Mouse (Mus musculus): Measurements from ENCODE around the gene Slc28a3. TPM values are rescaled to one million over a fixed set of nuclear protein-coding genes. Genes with fewer than 3 reads are reported as not detected.

The Slc28a3 gene
- polyA plus RNA-seq, 1 experiment = not detected

DNA sequence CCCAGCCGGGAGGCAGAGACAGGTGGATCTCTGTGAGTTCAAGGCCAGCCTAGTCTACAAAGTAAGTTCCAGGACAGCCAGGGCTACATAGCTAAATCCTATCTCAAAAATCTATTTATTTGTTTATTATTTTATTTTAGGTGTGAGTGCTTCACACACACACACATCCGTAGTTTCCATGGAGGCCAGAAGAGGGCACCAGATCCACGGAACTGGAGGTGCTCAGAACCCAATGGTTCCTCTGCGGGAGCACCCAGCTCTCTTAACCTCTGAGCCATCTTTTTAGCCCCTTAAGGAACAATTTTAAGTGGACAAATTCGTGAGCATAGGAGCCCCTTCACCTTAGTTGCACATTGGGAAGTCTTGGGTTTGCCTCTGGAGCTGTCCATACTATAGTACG, 20.0 kb downstream of the Slc28a3 start:
- TF ChIP-seq GATA1 (IDR thresholded peaks at IDR 0.05; ENCODE audit: low read length) = no peak

DNA sequence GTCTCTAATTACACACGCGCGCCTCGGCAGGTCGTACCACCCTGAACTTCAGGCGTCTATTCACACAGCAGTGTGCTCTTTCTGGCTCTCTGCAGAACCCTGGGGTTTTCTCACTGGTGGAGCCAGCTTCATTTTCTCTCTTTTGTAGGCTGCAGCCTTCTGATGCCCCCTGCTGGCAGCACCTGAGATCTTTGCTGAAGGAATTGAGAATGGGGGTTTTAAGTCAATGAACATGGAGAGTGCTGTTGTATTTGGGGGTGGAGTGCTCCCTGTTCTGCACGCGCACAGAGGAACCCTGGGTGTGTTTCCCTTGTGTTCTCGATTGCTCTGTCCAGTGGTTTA, 21.2 kb downstream of the Slc28a3 start:
- no peak for TF ChIP-seq GATA1 (IDR thresholded peaks at IDR 0.05; ENCODE audit: low read length)

DNA sequence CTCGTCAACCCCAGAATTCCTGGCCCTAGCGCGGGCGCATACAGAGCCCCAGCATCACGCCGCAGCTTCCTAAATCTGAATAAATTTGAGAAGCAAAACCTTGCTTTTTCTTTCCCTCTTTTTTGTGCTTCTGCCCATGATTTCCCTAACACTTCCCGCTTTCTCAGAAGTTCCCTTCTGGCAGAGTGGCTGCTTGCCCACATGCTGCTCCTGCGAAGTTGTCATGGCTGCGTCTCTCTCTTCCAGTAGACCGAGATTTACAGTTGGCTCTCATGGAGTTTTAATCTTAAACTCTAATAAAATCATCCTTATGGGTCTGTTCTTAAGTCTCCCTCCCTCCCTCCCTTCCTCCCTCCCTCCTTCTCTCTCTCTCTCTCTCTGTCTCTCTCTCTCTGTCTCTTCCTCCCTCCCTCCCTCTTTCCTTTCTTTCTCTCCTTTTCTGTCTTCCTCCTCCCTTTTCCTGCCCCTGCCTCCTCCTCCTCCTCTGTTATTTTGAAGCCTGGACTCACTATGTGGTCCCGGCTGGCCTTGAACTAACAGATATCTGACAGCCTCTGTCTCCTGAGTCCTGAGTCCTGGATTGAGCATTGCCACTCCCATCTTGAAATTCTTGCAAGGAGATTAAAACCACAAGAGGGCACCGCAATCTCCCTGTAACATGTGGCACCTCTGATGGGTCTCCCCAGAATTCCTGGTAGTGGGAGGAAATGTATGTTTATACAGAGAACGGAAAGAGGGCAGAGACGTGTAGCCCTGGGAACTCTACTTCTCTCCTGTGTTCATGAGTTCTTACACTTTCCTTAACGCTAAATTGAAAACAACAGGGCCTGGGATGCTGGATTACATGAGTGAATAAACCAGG, 21.8 kb downstream of the Slc28a3 start:
- TF ChIP-seq GATA1 (IDR thresholded peaks at IDR 0.05; ENCODE audit: low read length) = no peak

DNA sequence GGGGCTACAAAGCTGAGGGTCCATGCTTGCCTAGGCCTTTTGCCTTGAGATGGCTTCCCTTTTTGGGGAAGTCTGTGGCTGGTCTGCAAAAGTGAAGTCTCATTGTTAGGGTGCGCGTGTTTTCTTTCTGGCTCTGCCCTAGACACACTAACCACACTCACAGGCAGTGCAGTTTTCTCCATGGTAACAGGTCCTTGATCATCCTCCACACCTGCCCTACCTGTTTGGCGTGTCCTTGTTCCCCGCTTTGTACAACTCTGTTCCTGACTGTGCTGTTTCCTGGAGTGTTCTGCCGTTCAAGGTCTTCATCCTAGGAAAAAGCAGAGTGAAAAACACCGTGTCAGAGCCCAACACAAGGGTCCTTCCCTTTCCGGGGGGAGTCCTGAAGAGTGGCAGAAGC, 22.7 kb downstream of the Slc28a3 start:
- no peak for TF ChIP-seq GATA1 (IDR thresholded peaks at IDR 0.05; ENCODE audit: low read length)

DNA sequence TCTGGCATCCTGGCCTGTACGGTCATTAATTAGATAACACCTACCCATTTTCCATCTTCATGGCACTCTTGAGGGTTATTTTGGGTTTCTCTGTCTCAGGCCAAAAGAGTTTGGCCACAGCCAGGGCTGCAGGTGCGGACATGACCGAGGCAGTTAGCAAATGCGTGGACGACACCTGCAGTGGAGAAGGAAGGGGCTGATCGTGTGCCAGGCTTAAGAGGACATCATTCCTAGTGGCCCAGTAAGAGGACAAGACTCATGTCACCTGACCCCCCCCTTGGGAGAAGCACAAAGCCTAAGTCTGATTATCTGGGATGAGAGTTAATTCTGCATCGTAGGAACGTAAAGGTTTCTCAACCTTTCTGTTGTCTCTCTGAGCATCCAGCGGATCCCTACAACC, 44.5 kb downstream of the Slc28a3 start:
- TF ChIP-seq GATA1 (IDR thresholded peaks at IDR 0.05; ENCODE audit: low read length) = no peak

DNA sequence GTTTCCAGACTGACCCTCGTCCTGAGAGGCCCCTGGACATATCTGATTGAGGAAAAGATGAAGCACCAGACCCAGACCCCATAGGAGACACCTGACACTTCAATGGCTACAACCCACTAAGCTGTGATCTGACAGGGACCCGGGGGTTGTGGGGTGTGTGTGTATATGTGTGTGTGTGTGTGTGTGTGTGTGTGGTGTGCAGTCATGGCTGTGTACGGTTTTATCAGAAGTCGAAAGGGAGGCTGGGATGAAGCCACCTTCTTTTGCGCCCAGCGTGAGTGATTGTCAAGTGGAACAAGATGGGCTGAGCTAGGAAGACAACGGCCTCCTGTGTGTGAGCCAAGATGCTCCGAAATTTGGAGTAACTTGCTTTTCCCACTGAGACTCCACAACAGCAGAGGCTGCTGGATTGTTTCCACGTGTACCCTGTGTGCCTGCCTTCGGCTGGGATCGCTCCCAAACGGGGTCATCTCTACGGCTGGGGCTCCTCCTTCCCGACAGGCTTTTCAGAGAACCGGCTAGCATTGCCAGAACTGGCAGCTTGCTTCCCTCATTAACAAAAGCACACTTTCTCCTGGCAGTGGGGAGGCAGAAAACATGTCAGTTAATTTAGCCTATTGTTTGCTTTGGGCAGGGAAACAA, 50.1 kb downstream of the Slc28a3 start:
- no peak for TF ChIP-seq GATA1 (IDR thresholded peaks at IDR 0.05; ENCODE audit: low read length)

DNA sequence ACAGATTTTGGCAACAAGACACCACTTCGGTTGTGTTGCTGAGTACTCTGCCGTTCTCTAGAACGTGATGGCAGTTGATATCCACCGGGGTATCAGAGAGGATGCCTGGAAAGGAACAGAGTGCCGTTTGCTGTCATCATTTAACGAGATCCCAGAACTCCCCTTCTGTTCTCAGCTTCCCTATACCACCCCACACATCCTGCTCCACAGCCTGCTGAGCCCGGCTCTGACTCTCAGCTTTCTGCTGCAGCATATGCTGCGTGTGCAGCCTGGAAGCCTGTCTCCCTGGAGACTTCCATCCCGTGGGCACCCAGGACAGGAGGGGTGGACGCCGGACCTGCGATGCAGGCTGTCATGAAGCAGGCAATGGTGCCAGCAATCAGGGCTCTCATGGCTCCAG, 52.5 kb downstream of the Slc28a3 start:
- TF ChIP-seq GATA1 (IDR thresholded peaks at IDR 0.05; ENCODE audit: low read length) = no peak

DNA sequence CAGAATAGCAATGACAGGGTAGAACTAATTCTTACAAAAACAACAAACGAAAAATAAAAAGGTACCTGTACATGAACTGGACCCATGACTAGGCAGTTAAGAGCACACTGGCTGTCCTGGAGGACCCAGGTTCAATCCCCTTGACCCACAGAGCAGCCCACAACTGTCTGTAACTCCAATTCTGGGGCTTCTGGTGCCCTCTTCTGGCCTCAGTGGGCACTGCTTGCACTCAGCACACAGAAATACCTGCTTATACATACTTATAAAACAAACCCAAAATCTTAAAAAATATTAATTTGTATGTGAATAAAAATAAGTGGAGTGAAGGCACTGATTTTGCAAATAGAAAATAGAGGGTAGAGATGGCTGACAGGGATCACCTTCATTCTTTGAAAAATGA, 54.7 kb downstream of the Slc28a3 start:
- no peak for TF ChIP-seq GATA1 (IDR thresholded peaks at IDR 0.05; ENCODE audit: low read length)

DNA sequence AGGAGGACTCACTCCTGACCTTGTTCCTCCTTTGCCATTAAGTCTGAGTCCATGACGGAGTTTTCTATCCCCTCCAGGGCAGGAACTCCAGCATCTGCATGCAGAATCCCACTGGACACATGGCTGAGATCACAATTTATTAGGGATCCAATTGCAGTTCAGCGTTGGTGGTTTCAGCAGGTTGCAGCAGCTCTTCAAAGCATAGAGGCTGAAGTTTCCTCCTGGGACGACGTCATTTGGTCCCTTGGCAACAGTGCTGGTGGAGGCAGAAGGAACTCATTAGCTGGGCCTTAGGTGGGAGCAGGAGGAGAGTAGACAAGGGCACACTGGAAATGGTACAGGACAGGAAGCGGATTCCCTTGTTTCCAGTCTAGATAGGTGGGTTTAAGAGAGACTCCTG, 55.1 kb downstream of the Slc28a3 start:
- TF ChIP-seq GATA1 (IDR thresholded peaks at IDR 0.05; ENCODE audit: low read length) = no peak

DNA sequence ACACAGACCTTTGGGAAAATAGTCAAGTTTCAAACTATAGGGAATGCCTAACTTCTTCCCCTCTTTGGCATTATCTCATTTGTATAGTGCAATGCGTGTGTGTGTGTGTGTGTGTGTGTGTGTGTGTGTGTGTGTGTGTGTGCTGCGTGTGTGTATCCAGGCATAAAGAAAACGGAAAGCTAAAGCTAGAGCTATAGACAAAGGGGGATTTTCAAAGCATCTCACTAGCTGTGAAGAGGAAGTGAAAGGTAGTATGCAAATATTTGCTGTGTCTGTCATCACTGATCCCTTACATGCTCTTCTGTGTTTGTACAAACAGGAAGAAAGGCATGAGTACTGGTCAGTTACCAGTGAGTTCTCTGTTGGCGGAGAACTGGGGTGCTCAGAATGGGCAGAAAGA, 58.8 kb downstream of the Slc28a3 start:
- no peak for TF ChIP-seq GATA1 (IDR thresholded peaks at IDR 0.05; ENCODE audit: low read length)

DNA sequence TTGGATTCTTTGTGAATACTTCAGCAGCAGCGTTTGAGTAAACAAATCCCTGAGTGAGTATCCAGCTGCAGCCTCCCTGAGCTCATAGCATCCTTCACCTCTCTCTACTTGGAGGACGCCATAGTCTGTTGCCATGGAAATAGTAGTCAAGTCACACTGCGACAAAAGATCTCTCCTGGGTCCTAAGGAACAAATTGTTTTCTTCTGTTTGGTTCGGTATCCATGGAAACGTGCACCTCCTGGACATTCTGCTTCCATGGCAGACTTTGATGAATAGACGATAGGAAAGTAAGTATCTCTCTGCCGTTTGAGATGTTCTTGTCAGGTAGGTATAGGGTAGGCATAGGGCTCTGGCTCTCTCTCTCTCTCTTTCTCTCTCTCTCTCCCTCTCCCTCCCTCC, 63.1 kb downstream of the Slc28a3 start:
- TF ChIP-seq GATA1 (IDR thresholded peaks at IDR 0.05; ENCODE audit: low read length) = no peak

DNA sequence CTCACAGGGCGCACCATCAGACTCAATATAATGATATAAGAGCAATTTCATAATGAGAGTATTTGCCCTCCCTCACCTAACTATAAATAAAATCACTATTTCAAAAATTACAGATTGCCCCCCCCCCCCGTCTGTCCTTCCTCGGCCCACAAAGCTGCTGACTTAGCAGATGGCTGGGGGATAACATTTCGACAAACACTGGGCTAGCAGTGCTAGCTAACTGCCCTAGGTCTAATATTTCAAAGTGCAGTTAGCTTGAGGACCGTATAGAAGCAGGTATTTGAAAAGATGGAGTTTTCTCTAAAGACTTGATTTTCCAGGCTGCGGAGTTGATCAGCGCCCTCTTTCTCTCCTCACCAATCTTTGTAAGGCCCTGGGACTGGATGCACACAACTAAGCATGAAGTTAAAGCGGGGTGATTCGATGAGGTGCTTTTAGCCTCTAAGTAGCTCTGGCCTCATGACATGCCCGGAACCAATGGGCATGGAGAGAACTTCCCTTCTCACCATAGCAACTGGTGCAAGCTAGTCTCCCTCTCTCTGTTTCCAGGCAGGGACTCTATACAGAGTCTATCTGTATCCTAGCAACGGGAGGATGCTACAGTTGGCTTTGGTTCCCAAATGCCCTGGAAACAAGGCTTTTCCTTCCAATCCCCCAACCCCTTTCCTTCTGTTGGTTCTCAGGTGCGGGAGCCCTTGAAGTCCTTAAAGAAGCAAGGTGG, 66.8 kb downstream of the Slc28a3 start:
- no peak for TF ChIP-seq GATA1 (IDR thresholded peaks at IDR 0.05; ENCODE audit: low read length)

DNA sequence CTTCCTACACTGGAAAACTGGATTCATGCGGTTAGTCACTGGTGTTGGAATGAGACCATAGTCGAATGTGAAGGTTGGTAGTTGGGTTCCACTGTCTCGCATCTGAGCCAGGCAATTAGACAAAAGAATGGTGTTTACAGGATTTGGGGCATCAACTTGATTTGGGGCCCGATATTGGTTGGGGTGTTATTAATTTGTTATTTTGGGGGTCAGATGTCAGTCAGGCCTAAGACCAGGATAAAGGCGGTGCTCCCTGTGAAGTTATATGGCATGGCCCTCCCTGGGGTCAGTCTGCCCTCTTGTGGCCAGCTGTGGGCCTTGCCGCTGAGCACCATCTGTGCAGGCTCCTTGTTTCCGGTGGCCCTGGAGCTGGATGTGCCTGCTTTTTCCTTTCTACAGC, 67.6 kb downstream of the Slc28a3 start:
- TF ChIP-seq GATA1 (IDR thresholded peaks at IDR 0.05; ENCODE audit: low read length) = no peak

DNA sequence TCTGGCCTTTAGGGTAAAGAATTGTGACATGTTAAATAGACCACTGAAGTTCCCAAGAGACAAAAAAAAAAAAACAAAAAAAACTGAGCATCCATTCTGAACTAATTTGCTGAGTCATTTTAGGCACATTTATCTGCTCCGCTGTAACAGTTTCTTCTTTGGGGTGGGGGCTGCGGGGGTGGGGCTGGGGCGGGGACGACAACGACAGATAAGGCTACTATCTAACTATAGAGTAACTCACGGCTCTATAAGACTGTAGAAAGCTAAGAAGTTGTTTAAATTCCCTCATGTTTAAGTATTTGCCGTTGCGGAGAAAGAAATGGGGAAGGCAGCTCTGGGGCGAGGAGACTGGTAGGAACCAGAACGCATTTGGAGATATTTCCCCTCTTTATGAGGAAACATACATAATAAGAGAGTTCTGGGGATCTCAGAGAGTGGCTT, 68.1 kb downstream of the Slc28a3 start:
- no peak for TF ChIP-seq GATA1 (IDR thresholded peaks at IDR 0.05; ENCODE audit: low read length)

DNA sequence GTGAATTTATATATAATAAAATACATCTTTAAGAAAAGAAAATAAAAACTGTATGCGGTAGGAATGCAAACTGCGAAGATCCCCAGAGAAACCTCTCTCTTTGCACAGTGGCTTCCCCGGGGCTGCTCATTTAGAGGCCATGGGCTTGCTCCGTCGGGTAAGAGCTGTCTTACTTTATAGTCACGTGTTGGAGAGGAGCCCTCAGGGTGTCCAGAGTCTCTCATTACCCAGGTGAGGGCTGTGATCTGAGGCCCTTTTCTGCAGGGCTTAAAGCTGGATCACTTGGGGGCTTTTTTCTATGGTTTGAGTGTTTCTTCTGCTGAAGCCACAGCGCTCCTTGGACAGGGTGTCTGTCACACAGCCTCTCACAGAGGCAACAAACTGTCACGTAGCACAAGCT, 68.5 kb downstream of the Slc28a3 start:
- no peak for TF ChIP-seq GATA1 (IDR thresholded peaks at IDR 0.05; ENCODE audit: low read length)

DNA sequence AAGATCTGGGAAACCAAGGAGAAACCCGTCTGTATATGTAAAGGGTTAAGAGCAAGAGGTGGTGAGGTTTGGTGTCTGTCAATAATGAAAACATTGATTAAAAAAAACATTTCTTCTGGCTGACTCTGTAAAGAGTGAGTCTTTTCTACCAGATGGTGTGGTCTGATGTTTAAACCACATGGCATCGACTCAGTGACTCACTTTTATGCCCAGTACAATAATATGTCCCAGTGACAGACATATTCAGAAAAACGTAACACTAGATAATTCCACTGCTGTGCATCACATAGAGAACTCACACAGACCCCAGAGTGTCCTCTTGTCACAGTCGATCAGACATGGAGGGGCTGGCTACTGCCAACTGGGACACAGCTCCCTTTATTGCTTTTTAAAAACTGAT, 69.1 kb downstream of the Slc28a3 start:
- TF ChIP-seq GATA1 (IDR thresholded peaks at IDR 0.05; ENCODE audit: low read length) = no peak
